Mouse (Mus musculus) gastrocnemius, adult 2 months (tissue): ENCODE results near the gene Igfbpl1. TPM values are rescaled to one million over a fixed set of nuclear protein-coding genes. Genes with fewer than 3 reads are reported as not detected.
A peak's percentile ranks its signal among the peaks of the same experiment; 100 is the strongest.

Source experiments
- DNase-seq: peaks from one replicate; pipeline ENCODE4 v3.0.0; 2022
- H3K27ac ChIP-seq: fragments of 200-600 bp; 2 replicates; pipeline ENCODE4 v1.8.1; 2022; ENCODE audit warnings: mild to moderate bottlenecking
- H3K4me3 ChIP-seq: fragments of 200-600 bp; 2 replicates; pipeline ENCODE4 v1.8.1; 2022; ENCODE audit warnings: mild to moderate bottlenecking, moderate library complexity
- CTCF ChIP-seq: fragments of 200-600 bp; IDR thresholded peaks from 2 replicates; pipeline ENCODE4 v1.8.1; 2022; ENCODE audit warnings: antibody characterized with exemption, mild to moderate bottlenecking, moderate library complexity
- intact Hi-C: fragments of 180-260 bp; cut with DNase I; formaldehyde crosslinking; loops from one replicate; pipeline ENCODE4 v1.15.1; 2025
- total RNA-seq, 2 experiments: library from RNA; stranded (reverse); gene quantifications; 2 replicates each; pipeline ENCODE4 v1.2.3; 2021

The Igfbpl1 gene
- total RNA-seq, 2 experiments from 2014 or later: not detected

DNA sequence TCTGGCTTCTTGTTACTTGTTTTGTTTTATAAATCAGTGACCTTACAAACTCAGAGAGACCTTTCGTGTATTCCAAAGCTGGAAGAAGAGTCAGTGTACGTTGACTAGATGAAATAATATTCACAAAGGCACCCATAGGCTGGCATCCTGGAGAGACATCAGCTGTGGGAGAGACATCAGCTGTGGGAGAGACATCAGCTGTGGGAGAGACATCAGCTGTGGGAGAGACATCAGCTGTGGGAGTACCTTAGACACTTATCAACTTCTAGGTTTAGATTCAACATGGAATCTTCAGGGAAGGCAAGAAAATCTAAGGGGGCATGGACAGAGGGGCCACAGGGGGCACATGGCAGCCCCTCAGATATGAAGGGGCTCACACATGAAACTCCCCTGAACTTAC lies 19.5 kb upstream of the Igfbpl1 start:
- H3K4me3 ChIP-seq: no peak overlapping the region
- intact Hi-C loops: no loop called here
- TF ChIP-seq CTCF: no peak
- no peak for DNase-seq
- no peak overlapping the region for H3K27ac ChIP-seq

DNA sequence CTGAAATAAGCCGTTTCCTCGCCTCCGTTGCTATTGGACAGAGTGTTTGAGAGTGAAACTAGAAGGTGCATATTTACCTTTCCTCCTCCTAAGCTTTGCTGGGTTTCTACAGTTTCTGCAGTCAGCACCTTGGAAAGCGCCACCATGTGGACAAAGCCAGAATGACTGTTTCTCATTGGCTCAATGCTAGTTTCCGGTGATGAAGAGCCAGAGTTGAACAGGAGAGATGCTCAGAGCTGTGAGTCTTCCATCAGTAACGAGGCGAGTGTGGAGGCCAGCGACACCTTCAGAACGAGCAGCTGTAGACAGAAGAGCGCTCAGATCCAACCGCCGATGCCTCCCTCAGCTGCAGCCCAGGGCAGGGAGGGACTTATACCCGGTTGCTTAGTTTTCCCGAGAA lies 17.6 kb upstream of the Igfbpl1 start:
- peak; percentile 60 for TF ChIP-seq CTCF
- Histone ChIP-seq H3K27ac (no peak overlapping the region), H3K4me3 (no peak overlapping the region)
- no peak for DNase-seq
- intact Hi-C loops: no loop called here

DNA sequence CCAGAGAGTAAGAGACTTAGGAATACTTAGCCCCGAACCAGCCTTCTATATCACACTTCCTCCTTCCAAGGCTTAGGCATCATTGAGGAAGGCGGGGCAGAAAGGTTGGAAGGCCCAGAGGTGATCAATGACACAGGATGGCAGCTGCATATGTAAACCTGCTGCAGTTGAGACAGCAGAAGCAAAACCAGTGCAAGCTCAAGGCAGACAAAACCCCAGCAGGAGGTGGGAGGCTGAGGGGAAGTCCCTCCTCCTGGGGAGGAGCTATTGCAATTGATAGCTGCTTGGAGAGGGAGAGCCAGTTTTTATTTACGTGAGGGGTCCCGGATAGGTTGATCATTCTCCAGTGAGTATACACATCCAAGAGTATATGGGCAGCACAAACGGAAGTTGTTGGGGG lies 6.7 kb upstream of the Igfbpl1 start:
- intact Hi-C loops: no loop called here
- Histone ChIP-seq H3K4me3 (no peak overlapping the region), H3K27ac (no peak overlapping the region)
- no peak for DNase-seq
- no peak for TF ChIP-seq CTCF

GRCm38 (mm10) chr4:45831996-45832395 lies 5.3 kb upstream of the Igfbpl1 start:
- H3K27ac ChIP-seq: no peak overlapping the region
- intact Hi-C loops: no loop called here
- DNase-seq: no peak
- TF ChIP-seq CTCF: no peak
- no peak overlapping the region for H3K4me3 ChIP-seq

- DNase-seq: no peak
- intact Hi-C loops: no loop called here
- TF ChIP-seq CTCF: no peak
- Histone ChIP-seq H3K27ac (no peak overlapping the region), H3K4me3 (no peak overlapping the region)
Observed at GRCm38 (mm10) chr4:45829907-45830759, 3.4 kb upstream of the Igfbpl1 start.

- DNase-seq: no peak
Observed at GRCm38 (mm10) chr4:45824761-45825556, 1.8 kb downstream of the Igfbpl1 start.

GRCm38 (mm10) chr4:45824049-45824760 lies 2.5 kb downstream of the Igfbpl1 start:
- DNase-seq: no peak
- TF ChIP-seq CTCF: no peak
- Histone ChIP-seq H3K4me3 (no peak overlapping the region), H3K27ac (no peak overlapping the region)
- intact Hi-C loops: no loop called here

More at GRCm38 (mm10) chr4:45824761-45825556, 1.8 kb downstream of the Igfbpl1 start:
- intact Hi-C loops: no loop called here
- Histone ChIP-seq H3K27ac (no peak overlapping the region), H3K4me3 (no peak overlapping the region)
- no peak for TF ChIP-seq CTCF

DNA sequence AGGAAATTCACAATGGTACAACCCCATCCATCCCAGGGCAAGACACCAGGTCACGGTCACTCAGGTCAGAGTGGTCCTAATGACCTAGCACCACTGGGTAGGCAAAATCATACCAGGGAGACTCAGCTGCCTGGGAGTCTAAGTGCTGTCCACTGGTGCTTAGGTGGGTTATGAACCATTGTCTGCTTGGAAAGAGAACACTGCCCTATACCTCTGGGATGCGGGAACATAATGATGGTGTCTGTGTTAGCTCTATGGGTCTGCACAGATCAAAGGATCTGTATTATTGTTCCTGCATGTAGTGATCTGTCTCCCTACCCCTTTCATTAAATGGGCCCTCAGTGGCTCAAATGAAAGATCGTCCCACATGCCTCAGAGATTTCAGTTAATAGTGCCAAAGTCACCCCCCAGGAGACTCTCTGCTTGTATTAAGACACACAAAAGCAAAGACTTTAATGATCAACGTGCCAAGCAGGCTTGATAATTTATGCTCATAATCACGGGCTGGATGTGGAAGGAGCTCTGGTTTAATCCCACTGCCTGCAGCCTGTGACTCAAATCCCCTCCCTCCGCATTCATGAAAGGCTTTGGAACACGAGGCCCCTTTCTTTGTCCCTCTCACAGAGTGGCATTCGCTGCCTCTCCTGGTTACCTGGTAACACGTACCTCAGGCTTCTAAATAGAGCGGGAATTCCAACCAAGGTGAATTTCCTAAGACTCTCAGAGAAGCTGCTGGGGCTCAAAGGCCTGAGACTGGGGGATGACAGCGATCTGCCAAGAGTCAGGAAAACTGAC lies 3.7 kb downstream of the Igfbpl1 start:
- H3K27ac ChIP-seq: no peak overlapping the region
- TF ChIP-seq CTCF: no peak
- intact Hi-C loops: no loop called here
- no peak for DNase-seq
- H3K4me3 ChIP-seq: no peak overlapping the region

GRCm38 (mm10) chr4:45821995-45822394 lies 4.7 kb downstream of the Igfbpl1 start:
- intact Hi-C loops: no loop called here
- no peak for DNase-seq
- Histone ChIP-seq H3K27ac (no peak overlapping the region), H3K4me3 (no peak overlapping the region)
- no peak for TF ChIP-seq CTCF

GRCm38 (mm10) chr4:45820074-45820830 lies 6.5 kb downstream of the Igfbpl1 start:
- DNase-seq: peak; percentile 71
- Histone ChIP-seq H3K27ac (no peak overlapping the region), H3K4me3 (peak overlapping the region; percentile 61; the same call in 1 of the 2 replicates)
- intact Hi-C loops: loop anchor here (1.0 kb wide), 1 partner anchor 35 kb away; no protein-coding TSS in a partner anchor
- TF ChIP-seq CTCF: peak; percentile 83

DNA sequence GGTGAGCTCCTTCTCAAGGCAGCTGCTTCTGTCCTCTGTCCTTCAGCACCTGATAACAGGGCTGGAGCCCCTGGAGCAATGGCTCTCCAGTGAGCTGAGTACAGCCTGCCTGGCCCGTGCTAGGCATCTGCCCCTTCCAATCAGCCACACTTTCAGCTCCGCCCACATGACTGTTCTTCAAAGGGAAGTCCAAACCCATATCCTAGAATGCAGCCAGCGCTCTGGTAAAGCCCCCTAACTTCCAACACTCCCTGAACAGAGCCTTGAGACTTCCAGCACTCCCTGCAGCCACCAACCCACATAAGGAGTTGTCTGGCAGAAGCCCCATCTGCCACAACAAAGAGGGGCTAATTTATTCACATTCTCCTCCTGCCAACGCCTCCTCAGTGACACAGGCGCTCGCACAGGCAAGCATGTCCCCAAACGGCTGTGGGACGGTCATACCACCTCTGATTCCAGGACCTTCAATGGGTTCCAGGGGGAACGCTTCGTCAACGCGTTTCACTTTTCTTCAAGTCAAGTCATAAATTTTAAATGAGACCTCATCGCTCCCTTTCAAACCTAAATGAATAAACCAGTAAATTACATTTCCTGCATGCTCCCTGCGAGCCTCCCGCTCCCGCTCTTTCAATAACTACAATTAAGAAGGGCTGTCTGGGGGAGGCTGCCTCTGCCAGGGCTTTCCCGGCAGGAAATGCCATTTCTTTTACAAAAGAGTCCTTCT lies 7.4 kb downstream of the Igfbpl1 start:
- no peak overlapping the region; the same call in 1 of the 2 replicates for H3K27ac ChIP-seq
- intact Hi-C loops: no loop called here
- no peak for TF ChIP-seq CTCF
- DNase-seq: no peak
- H3K4me3 ChIP-seq: peak overlapping the region; percentile 61
